Comparison of ENCODE assay signal across 19 mouse cellular contexts in genomic region chr2:154633876-154634644, GRCm38 (mm10). TPM values are rescaled to one million over a fixed set of nuclear protein-coding genes. Genes with fewer than 3 reads are reported as not detected.
DNase-seq lines count a peak whose midpoint lies in the region; ATAC-seq lines count a peak whose summit lies in the region.
"Had no signal": no experiment of that assay in that cellular context is flagged by ENCODE, and none has a peak within 500 bp of the region (broad histone marks: within the 10 kb centered on the region; RNA-seq: fewer than 3 reads in every experiment).

No protein-coding gene starts in this region.

- ATAC-seq in liver, embryonic 11.5 days (replicated peaks; ENCODE audit: low FRiP score): peak; percentile 42
- ATAC-seq in stomach, embryonic 16.5 days (ENCODE audit: insufficient read depth, low FRiP score): 0 out of 2 replicates have a peak, but pooled peaks have one; percentile 19
- ATAC-seq: forebrain, embryonic 15.5 days; midbrain, embryonic 15.5 days had no signal

- peak overlapping the region; percentile 63 for H3K4me3 ChIP-seq in erythroblast, embryonic 14.5 days (replicated peaks)
- H3K4me3 ChIP-seq in liver, embryonic 11.5 days (ENCODE audit: low read depth, low read length): no peak overlapping the region
- H3K4me3 ChIP-seq in stomach, embryonic 16.5 days (replicated peaks; ENCODE audit: low read length): no peak overlapping the region
- H3K4me3 ChIP-seq: embryonic facial prominence, embryonic 15.5 days; forebrain, embryonic 15.5 days; hindbrain, embryonic 15.5 days; limb, embryonic 15.5 days; midbrain, embryonic 15.5 days had no signal

- DNase-seq in spleen, adult 12 weeks (ENCODE audit: low spot score): peak; percentile 30
- DNase-seq in spleen, postnatal 14 days (ENCODE audit: low spot score in 2 of 2): no peak
- no peak for DNase-seq in liver, embryonic 11.5 days (ENCODE audit: low spot score)
- no peak for DNase-seq in urinary bladder, postnatal 10 days (ENCODE audit: low spot score)
- no peak for DNase-seq in thymus, postnatal 36 days
- DNase-seq: cerebellum, postnatal 10 days; embryo, embryonic 11 days; heart, postnatal 10 days; kidney, adult 2 months; kidney, postnatal 4 days; lung, postnatal 10 days; thymus, adult 18-20 months had no signal

- 84% methylated on average over 9 of the region's 9 CpGs for WGBS in liver, embryonic 11.5 days
- 87% methylated on average over 9 of the region's 9 CpGs for WGBS in stomach, embryonic 16.5 days

- H3K4me1 ChIP-seq in erythroblast, embryonic 14.5 days (ENCODE audit: control insufficient read depth): peaks cover 67% of the 10 kb centered on the region
- H3K4me1 ChIP-seq in liver, embryonic 11.5 days (replicated peaks; ENCODE audit: control insufficient read depth, insufficient read depth, low read length): peaks cover 23% of the 10 kb centered on the region
- H3K4me1 ChIP-seq in stomach, embryonic 16.5 days (ENCODE audit: control insufficient read depth, insufficient read depth, low read length): no peaks in the 10 kb centered on the region
- H3K4me1 ChIP-seq: embryonic facial prominence, embryonic 15.5 days; forebrain, embryonic 15.5 days; hindbrain, embryonic 15.5 days; limb, embryonic 15.5 days; midbrain, embryonic 15.5 days had no signal

- H3K36me3 ChIP-seq in erythroblast, embryonic 14.5 days (ENCODE audit: control insufficient read depth): peaks cover 80% of the 10 kb centered on the region
- peaks cover 11% of the 10 kb centered on the region for H3K36me3 ChIP-seq in liver, embryonic 11.5 days (ENCODE audit: control insufficient read depth, insufficient read depth, low read length)
- H3K36me3 ChIP-seq in stomach, embryonic 16.5 days (ENCODE audit: control insufficient read depth, insufficient read depth, low read length): peaks cover 8% of the 10 kb centered on the region

- H3K9ac ChIP-seq in liver, embryonic 11.5 days (ENCODE audit: low read depth, low read length): peak overlapping the region; percentile 39
- no peak overlapping the region for H3K9ac ChIP-seq in stomach, embryonic 16.5 days (ENCODE audit: low read length)
- H3K9ac ChIP-seq: embryonic facial prominence, embryonic 15.5 days; forebrain, embryonic 15.5 days; hindbrain, embryonic 15.5 days; limb, embryonic 15.5 days; midbrain, embryonic 15.5 days had no signal

- H3K4me2 ChIP-seq in liver, embryonic 11.5 days: peak overlapping the region; percentile 43
- no peak overlapping the region for H3K4me2 ChIP-seq in stomach, embryonic 16.5 days (ENCODE audit: low read depth, low read length)
- H3K4me2 ChIP-seq: embryonic facial prominence, embryonic 15.5 days; forebrain, embryonic 15.5 days; hindbrain, embryonic 15.5 days; limb, embryonic 15.5 days; midbrain, embryonic 15.5 days had no signal

- H3K9me3 ChIP-seq in erythroblast, embryonic 14.5 days (ENCODE audit: control insufficient read depth, low read length): peaks cover 10% of the 10 kb centered on the region
- 0 out of 2 replicates have a peak, but pooled peaks cover 5% of the 10 kb centered on the region for H3K9me3 ChIP-seq in liver, embryonic 11.5 days (ENCODE audit: control insufficient read depth, low read length)
- peaks cover 6% of the 10 kb centered on the region; the same call in 1 of the 2 replicates for H3K9me3 ChIP-seq in stomach, embryonic 16.5 days (replicated peaks; ENCODE audit: control insufficient read depth, low read length)
- H3K9me3 ChIP-seq: forebrain, embryonic 15.5 days; hindbrain, embryonic 15.5 days; limb, embryonic 15.5 days; midbrain, embryonic 15.5 days had no signal

- H3K27ac ChIP-seq in liver, embryonic 11.5 days (ENCODE audit: low read depth, low read length): peak overlapping the region; percentile 99
- H3K27ac ChIP-seq in stomach, embryonic 16.5 days (ENCODE audit: low read length): no peak overlapping the region
- H3K27ac ChIP-seq: embryonic facial prominence, embryonic 15.5 days; forebrain, embryonic 15.5 days; hindbrain, embryonic 15.5 days; limb, embryonic 15.5 days; midbrain, embryonic 15.5 days had no signal

- H3K27me3 ChIP-seq in erythroblast, embryonic 14.5 days (ENCODE audit: control insufficient read depth): no peaks in the 10 kb centered on the region
- no peaks in the 10 kb centered on the region for H3K27me3 ChIP-seq in liver, embryonic 11.5 days (replicated peaks; ENCODE audit: control insufficient read depth, insufficient read depth, low read length)
- H3K27me3 ChIP-seq in stomach, embryonic 16.5 days (ENCODE audit: control insufficient read depth, insufficient read depth, low read length): no peaks in the 10 kb centered on the region
- H3K27me3 ChIP-seq: embryonic facial prominence, embryonic 15.5 days; forebrain, embryonic 15.5 days; hindbrain, embryonic 15.5 days; limb, embryonic 15.5 days; midbrain, embryonic 15.5 days had no signal

RNA-seq across cellular contexts. Expression of gene Chmp4b, which starts 17.4 kb away (rescaled TPM):
- 23.8 and 27.6 TPM in 2 replicates for polyA plus RNA-seq in erythroblast, embryonic 14.5 days (2012)
- 9.3 and 10.9 TPM in 2 replicates for polyA plus RNA-seq in liver, embryonic 11.5 days (2014; fragmentation: Nextera tagmentation; extraction: Ambion mirVana)
- polyA plus RNA-seq in stomach, embryonic 16.5 days (2015; fragmentation: Nextera tagmentation; extraction: Ambion mirVana): 20.7 and 23.6 TPM in 2 replicates

RNA-seq across cellular contexts. Expression of gene 4930519P11Rik, which starts 20.8 kb away (rescaled TPM):
- 0.19 and 0.33 TPM in 2 replicates for polyA plus RNA-seq in erythroblast, embryonic 14.5 days (2012)
- polyA plus RNA-seq in liver, embryonic 11.5 days (2014; fragmentation: Nextera tagmentation; extraction: Ambion mirVana): not detected in 2 replicates
- polyA plus RNA-seq in stomach, embryonic 16.5 days (2015; fragmentation: Nextera tagmentation; extraction: Ambion mirVana): not detected in 2 replicates

RNA-seq across cellular contexts. Expression of gene Zfp341, which starts 21.0 kb away (rescaled TPM):
- polyA plus RNA-seq in erythroblast, embryonic 14.5 days (2012): 2.0 and 2.1 TPM in 2 replicates
- polyA plus RNA-seq in liver, embryonic 11.5 days (2014; fragmentation: Nextera tagmentation; extraction: Ambion mirVana): 1.3 and 1.5 TPM in 2 replicates
- polyA plus RNA-seq in stomach, embryonic 16.5 days (2015; fragmentation: Nextera tagmentation; extraction: Ambion mirVana): 0.34 and 0.59 TPM in 2 replicates

RNA-seq across cellular contexts. Expression of gene Pxmp4, which starts 30.6 kb away (rescaled TPM):
- 1.2 and 1.6 TPM in 2 replicates for polyA plus RNA-seq in erythroblast, embryonic 14.5 days (2012)
- 25.2 and 25.6 TPM in 2 replicates for polyA plus RNA-seq in liver, embryonic 11.5 days (2014; fragmentation: Nextera tagmentation; extraction: Ambion mirVana)
- polyA plus RNA-seq in stomach, embryonic 16.5 days (2015; fragmentation: Nextera tagmentation; extraction: Ambion mirVana): 32.4 and 35.1 TPM in 2 replicates
